Mouse (Mus musculus): Measurements from ENCODE around the gene Fam173a.
"Not testable (repeated sequence)": the region's sequence is repeated elsewhere in the genome, so short reads cannot be mapped to it uniquely, and the experiment has no call there.

The Fam173a gene

DNA sequence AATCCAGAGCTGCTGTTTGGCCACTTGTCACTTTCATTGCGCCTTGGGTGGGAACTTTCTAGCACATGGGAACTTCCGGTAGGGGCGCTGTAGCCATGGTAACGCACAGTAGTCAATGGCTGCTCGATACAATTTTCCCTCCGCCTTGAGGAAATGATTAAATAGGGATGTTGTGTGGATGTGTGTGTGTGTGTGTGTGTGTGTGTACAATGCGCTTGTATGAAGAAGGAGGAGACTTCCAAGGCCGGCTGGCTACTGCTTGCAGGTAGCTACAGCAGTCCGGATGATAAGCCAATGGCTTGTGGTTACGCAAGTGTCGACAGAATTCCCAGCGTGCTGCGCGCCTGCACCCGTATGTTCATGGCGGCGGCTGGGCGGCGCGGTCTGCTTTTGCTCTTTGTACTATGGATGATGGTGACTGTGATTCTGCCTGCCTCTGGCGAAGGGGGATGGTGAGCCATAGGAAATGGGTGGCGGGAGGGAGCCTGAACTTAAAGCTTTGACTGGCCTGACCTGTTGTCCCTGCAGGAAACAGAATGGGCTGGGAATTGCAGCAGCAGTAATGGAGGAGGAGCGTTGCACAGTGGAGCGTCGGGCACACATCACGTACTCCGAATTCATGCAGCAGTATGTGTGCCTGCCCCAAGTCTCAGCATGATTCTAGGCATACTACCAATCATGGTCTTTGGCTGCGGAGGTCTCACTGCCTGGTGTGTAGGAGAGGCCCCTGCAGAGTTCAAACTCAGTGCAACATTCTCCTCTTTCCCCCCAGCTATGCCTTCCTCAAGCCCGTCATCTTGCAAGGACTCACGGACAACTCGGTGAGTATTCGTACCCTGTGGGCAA is 36.2 kb upstream of the Fam173a start, which contains the start of gene Jmjd8:
Gene Jmjd8 (plus strand): TSS at position 156 of the 846 bp plus-strand sequence.
- DNase-seq, result peak; percentile 84

DNA sequence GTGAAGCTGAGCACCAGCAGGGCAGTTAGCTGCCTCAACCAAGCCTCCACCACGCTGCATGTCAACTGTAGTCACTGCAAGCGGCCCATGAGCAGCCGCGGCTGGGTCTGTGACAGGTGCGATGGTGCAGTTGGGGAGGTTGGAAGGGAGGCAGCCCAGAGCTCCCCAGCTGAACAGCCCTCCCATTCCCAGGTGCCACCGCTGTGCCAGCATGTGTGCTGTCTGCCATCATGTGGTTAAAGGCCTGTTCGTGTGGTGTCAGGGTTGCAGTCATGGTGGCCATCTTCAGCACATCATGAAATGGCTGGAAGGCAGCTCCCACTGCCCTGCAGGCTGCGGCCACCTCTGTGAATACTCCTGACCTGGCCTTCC is 35.5 kb upstream of the Fam173a start:
- DNase-seq, result no peak

DNA sequence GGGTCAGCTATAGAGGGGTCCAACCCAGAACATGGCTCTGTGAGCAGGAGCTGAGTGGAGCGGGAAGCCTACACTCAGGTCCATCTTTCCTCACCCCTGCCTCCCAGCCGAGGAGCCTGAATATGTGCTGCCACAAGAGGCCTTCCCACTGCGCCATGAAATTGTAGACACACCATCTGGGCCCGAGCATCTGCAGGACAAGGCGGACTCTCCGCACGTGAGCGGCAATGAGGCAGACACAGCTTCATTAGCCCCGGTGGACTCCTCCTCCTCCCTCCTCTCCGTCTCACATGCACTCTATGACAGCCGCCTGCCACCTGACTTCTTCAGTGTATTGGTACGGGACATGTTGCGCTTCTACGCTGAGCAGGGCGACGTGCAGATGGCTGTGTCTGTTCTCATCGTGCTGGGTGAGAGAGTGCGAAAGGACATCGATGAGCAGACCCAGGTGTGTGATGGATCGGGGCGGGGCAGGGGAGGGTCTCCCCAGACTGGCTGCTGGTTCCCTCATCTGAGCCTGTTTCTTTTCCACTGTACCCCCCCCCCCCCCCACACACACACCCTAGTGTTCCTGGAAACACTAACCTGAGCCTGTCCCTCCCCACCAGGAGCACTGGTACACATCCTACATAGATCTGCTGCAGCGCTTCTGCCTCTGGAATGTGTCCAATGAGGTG is 35.0 kb upstream of the Fam173a start:
- DNase-seq, result no peak

DNA sequence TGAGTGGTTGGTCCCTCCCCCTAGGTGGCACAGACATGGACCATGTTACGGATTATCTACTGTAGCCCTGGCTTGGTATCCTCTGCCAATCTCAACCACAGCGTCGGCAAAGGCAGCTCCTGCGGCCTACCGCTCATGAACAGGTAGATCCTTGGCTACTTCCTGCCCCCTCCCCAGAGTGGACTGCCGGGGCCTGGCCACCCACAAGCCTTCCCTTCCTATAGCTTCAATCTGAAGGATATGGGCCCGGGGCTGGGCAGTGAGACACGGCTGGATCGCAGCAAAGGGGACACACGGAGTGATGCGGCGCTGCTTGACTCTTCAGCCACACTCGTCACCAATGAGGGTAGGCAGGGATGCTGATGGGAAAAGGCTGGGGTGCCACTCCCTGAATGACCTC is 34.3 kb upstream of the Fam173a start:
- no peak for DNase-seq

DNA sequence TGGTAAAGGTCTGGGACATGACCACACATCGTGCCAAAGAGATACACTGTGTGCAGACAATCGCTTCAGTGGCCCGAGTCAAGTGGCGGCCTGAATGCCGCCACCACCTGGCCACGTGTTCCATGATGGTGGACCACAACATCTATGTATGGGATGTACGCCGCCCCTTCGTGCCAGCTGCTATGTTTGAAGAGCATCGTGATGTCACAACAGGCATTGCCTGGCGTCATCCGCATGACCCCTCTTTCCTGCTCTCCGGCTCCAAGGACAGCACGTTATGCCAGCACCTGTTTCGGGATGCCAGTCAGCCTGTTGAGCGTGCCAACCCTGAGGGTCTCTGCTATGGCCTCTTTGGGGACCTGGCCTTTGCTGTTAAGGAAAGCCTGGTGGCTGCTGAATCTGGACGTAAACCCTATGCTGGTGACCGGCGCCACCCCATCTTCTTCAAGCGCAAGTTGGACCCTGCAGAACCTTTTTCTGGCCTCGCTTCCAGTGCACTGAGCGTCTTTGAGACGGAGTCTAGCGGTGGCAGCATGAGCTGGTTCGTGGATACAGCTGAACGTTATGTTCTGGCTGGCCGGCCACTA is 33.4 kb upstream of the Fam173a start:
- no peak for DNase-seq

DNA sequence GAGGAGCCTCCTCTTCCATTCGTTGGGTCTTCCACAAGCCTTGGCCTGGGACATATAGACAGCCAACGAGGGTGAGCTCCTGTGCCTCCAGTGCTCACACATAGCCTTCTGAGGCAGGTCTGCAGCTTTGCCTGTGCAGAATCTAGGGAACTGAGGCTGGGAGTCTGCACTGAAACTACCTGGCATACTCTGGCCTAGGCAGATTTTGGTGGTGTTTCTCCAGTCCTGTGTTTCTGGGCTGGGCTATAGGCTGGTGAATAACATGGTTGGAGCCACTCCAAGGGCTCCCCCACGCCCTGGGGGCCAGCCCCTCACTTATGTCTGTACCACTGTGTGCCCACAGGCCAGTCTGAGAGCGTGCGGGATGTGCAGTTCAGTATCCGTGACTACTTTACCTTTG is 32.6 kb upstream of the Fam173a start:
- no peak for DNase-seq

DNA sequence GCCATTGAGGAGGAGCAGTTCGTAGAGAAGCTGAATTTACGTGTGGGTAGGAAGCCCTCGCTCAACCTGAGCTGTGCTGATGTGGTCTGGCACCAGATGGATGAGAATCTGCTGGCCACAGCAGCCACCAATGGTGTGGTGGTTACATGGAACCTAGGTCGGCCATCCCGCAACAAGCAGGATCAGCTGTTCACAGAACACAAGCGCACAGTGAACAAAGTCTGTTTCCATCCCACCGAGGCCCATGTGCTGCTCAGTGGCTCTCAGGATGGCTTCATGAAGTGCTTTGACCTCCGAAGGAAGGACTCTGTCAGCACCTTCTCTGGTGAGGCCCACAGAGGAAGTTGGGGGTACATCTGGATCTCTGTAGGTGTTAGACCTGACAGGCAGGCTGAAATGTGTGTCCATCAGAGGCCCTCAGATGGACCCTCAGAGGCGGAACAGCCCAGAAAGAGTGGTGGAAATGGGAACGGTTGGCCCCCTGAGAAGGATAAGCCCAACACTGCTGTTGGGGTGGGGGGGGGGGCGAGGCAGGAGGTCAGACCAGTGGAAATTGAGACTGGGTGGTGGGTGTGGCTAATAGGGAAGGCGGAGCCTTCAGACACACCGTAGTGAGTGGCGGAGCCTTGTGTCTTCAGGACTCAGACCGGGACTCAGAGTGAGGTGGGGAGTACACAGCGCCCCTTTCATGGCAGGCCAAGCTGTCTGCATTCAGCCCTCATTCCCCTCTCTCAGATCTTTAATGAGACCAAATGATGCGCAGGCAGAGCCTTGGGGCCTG is 31.9 kb upstream of the Fam173a start:
- DNase-seq, result no peak

DNA sequence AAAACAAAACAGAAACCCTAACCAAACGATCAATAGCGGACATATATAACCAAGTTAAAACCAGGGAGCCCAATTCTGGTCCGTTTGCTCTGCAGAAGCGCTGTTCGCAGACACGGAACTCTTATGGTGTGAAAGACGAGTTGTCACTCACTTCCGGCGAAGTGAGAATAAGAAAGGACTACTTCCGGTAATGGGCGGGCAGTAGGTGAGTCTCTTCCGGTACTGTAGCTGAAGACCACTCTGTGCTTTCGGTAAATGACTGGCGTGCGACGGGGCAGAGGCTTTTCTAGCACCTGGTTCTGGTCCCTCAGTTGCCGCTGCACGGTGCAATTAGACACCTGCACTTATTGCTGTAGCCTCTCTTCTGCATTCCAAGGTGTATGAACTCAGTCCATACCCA is 30.8 kb upstream of the Fam173a start, which contains the start of gene Wdr24:
Gene Wdr24 (plus strand): TSS at position 176 of the 400 bp plus-strand sequence.
- peak; percentile 73 for DNase-seq

DNA sequence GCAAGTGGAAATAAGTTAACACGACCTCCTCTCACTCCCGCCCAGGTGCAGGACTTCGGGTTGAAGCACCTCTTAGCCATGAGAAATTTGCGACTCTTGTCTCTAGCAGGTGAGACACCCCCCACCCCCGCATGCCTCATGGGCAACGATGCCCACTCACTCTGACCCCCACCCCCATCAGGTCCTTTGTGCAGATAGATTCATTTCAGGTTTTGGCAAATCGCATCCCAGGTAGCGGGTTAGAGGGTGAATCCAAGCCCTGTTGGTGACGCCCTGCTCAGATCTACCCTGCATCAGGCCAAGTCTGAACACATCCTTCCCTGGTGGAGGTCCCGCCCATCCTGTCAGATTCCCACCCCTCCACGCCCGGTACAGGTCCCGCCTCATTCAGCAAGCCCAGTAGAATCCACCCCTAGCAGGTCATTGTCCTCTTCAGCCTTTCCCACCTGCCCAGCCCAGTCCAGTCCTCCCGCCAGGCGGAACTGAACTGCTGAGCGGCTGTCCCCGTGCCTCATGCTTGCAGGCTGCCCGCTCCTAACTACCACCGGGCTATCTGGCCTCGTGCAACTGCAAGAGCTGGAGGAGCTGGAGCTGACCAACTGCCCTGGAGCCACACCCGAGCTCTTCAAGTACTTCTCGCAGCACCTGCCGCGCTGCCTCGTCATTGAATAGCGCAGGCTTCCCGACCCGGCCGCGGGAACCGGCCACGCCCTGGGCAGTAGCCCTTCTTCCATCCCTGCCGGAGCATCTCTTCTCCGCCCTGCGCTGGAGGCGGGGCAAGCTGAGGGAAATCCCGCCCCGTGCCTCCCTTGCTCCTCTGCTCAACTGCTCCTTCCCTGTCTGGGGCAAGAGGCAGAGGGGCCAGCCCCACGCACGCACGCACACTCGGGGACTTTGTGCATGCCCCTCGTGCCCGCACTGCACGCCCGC is 26.4 kb upstream of the Fam173a start:
- no peak for DNase-seq

DNA sequence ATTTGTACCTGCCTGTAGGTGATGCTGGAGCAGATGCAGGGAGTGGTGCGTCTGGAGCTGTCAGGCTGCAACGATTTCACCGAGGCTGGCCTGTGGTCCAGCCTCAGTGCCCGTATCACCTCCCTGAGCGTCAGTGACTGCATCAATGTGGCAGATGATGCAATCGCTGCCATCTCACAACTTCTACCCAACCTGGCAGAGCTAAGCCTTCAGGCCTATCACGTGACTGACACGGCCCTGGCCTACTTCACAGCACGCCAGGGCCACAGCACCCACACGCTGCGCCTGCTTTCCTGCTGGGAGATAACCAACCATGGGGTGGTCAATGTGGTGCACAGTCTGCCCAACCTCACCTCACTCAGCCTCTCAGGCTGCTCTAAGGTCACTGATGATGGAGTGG is 25.0 kb upstream of the Fam173a start:
- no peak for DNase-seq

DNA sequence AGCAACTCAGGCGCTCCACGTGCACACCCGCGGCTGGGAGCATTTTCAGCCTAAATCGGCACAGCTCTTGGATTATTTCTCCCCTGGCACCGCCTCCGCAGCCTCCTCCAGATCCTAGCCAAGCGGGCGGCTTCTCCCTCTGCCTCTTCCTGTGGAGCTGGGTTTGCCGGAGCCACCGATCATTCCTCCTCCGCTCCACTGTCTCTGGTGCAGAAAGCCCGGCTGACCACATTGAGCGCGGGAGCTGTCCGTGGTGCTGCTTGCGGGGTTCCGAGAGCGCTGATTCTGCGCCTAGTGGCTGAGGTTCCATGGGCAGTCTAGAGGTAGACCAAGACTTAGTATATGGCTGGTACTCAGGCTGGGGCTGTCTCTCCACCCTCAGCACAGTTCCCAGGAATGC is 20.8 kb upstream of the Fam173a start:
- DNase-seq, result peak; percentile 72

DNA sequence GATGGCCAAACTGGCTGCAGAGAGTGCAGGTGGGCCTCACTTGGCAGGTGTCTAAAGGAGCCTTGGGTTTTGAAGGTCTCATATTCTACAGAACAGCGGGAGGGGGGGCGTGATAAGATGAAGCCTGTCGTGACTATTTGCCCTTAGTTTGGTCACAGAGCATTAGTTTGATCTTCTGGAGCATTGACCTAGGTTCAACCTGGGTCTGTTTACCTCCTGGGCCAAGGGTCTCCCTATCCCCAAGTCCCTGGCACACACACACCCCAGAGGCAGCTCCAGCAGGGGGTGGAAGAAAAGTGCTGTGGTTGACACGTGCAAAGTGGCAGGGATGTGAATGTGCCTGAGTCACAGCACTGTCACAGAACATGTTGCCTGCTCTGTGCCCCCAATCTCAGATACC is 18.2 kb upstream of the Fam173a start:
- DNase-seq, result no peak

DNA sequence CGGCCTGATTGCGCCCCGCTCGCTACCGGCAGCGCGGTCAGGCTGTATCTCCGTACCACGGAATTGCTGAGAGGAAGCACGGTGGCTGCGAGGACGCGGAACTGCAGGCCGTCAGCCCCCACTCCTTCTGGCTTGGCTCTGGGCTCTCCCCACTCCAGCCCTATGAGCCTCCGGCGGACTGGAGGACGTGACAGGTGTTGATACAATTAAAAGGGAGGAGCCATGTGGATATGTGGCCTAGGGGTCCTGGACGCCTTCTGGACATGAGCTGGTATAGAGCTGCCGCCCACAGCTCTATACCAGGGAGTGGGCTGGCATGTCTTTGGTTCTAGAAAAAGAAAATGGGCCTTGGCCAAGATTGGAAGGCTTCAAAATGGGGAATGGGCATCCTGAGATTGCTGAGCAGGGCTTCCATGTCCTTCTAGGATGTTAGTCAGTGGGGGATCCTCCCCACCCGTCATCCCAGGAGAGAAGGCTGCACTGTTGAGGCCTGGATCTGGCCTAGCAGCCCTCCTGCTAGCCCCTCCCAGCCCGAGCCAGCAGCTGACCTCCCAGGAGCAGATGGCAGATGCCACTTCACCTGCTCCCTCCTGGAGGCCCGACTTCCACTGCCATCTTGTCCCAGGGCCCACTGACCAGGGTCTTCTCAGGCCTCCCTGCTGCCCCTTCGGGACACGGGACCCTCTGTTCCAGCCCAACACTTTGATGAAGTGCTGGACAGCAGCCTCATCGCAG is 17.1 kb upstream of the Fam173a start:
- DNase-seq, result no peak

DNA sequence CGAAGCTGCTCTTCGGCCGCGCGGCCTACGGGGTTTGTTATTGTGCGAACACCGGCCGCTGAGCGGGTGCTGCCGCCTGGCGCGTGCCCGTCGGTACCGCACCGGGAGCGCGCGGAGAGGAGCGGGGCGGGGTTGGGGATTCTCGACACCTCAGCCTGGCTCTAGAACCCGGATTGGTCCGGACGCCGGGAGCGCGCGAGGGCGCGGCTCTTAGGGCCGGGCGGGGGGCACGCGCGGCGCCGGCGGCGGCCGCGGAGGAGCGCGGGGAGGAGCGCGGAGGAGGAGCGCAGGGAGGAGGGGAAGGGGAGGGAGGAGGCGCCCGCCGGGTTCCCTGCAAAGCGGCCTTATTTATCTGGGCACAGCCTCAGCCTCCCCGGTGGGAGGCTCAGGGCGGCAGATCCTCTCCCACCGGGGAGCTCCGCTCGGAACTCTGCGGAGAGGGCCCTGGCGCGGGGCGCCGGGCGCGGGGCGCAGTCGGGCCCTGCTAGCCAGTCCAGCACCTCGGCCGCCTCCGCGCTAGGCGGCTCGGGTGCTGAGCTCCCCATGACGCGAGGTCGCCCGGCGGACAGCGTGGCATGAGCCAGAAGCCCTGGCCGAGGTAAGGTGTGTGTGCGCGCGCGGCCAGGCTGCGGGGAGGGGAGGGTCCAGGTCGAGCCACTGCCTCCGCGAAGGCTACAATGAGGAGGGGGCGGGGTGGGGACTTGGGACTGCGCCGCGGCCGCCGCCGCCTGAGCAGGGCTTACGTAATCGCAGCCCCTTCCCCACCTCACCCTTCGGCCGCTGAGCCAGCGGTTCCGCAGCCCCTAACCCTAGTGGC is 16.3 kb upstream of the Fam173a start, which contains the start of gene Fbxl16:
Gene Fbxl16 (plus strand): TSS at position 297 of the 817 bp plus-strand sequence.
- DNase-seq, result peak; percentile 75

DNA sequence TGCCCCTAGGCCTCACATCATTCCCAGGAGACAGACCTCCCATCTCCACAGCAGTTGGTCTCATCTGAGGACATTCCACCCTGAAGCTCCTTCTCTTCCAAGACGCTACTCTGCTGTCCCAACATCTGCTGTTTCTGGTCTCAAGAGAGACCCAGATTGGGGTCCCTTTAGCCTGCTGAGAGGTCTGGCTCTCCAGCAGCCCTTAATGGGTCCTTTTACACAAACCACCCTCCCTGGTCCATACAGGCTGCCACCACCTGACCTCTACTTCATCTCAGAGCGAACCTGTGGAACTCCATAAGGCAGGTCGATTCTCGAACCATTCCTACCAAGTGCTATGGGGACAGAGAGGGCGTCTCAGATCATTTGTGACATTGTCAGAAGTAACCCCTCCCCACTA is 15.3 kb upstream of the Fam173a start:
- DNase-seq, result no peak

DNA sequence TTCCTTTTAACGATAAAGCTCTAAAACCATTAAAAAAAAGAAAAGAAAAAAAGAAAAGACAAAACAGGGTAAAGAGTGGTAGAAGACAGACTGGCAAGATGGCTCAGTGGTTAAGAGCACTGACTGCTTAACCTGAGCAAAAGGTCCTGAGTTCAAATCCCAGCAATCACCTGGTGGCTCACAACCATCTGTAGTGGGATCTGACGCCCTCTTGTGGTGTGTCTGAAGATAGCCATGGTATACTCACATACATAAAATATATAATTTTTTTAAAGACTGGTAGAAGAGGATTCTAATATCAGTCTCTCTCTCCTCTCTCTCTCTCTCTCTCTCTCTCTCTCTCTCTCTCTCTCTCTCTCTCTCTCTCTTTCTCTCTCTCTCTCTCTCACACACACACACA is 14.8 kb upstream of the Fam173a start:
- DNase-seq, result not testable (repeated sequence)

DNA sequence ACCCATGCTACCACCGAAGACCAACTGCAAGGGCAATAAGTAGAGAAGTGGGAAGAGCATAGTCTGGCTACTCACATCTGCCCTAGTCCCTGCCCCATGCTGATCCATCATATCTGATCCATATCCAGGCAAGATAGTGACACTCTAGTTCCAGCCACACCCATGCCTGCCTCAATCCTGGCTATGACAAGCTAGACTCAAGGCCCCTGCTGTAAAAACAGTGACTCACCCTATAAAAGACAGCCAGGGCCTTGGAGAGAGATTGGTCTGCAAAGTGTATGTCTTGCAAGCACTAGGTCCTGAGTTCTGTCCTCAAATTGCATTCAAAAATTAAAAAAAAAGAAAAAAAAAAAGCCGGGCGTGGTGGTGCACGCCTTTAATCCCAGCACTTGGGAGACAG is 13.8 kb upstream of the Fam173a start:
- no peak for DNase-seq

DNA sequence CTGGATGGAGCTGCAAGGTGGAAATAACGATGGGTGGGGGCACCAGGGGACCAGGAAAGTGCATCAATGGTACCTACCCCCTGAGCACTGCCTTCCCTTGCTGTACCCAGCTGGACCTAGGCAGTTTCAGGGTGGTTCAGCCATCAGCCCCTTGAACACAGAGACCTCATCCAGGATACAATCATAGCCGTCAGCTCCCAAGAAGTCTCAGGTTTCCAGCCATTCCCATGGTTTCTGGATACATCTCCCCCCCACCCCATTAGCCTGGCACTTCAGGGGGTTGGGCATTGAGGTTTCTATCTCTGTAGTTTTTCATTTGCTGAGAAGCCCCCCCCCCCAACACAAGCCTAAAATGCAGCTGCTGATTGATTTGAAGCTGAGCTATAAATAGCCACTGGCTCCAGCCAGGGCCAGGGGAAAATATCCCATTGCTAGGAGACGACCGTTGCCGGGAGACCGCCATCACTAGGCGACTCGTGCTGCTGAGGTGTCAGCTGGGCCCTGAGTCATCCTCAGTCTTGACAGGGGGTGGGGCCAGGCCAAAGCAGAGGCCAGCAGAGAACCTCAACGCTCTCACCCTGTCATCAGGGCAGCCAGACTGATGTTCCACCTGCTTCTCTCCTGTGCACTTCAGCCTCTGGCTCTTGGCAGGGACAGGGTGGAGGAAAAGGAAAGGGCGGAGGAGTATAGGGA is 10.3 kb upstream of the Fam173a start:
- DNase-seq, result no peak

DNA sequence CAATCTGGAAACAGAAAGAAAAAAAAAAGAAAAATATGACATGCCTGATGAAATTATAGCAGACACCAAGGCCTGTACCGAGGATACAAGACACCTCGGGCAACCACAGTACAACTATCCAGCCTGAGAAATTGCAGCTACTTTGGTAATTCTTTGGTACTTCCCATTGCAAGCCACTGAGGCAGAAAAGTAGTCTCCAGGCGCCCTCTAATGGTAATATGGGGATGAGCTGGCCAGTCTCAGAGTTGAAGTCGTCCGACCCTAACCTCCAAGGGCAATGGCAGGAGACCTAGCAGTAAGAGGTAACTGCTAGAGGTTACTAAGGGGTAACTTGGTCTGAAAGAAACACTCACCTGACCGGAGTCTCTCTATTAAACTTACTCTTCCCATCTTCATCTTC is 8.3 kb upstream of the Fam173a start:
- peak; percentile 77 for DNase-seq

DNA sequence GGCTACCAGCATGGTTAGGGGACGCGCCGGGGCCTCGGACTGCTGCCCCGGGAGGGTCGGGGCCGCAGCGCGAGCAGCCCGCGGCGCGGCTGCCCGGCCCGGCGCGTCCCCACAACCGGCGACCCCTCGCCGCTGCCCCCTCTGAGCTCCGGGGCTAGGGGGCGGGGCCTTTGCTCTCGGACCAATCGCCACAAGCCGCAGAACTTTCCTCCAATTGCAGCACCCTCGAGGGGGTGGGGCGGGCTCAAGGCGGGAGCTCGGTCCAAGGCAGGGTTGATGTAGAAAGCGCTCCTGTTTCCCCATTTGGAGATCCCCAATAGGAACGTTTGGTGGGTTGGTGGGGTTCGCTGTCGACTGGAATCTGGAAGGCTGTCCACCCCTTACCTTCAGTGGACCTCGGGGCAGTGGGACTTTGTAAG is 4.3 kb upstream of the Fam173a start, which contains the start of gene Metrn:
Gene Metrn (minus strand): TSS at position 186 of the 419 bp plus-strand sequence.
- peak; percentile 83 for DNase-seq

Data from kidney, adult 11 months (tissue).